Mouse (Mus musculus): ENCODE data around the gene Prtn3. TPM values are rescaled to one million over a fixed set of nuclear protein-coding genes. Genes with fewer than 3 reads are reported as not detected.

Prtn3 gene
- total and polyA plus RNA-seq, 3 experiments: 0.30 to 0.39 TPM; not detected in 1

GRCm38 (mm10) chr10:79838151-79838550 is 36.1 kb upstream of the Prtn3 start:
- DNase-seq (ENCODE audit: extremely low read depth): no peak
- no peak overlapping the region for H3K4me3 ChIP-seq (replicated peaks in 1 of 3; ENCODE audit: low read depth in 2 of 3, low read length in 2 of 3, poor library complexity in 1 of 3)
- no peak overlapping the region for H3K9ac ChIP-seq (ENCODE audit: insufficient read depth, low read depth)
- in situ Hi-C loops (cut with MboI; ENCODE audit: low pct_ligation_motif_present, low pct_unique_long_range_greater_than_20kb, low sequenced_read_pairs) (no loop called here), dilution Hi-C loops (cut with MboI; ENCODE audit: extremely low pct_ligation_motif_present, extremely low pct_unique_long_range_greater_than_20kb, low sequenced_read_pairs) (no loop called here)
- H3K27ac ChIP-seq (ENCODE audit: insufficient read depth, low read depth): no peak overlapping the region
- no peaks in the 10 kb centered on the region for H3K4me1 ChIP-seq (ENCODE audit: control insufficient read depth in 1 of 2, insufficient read depth in 2 of 2)
- no peaks in the 10 kb centered on the region for H3K79me2 ChIP-seq (replicated peaks; ENCODE audit: control insufficient read depth, extremely low read depth, insufficient read depth, poor library complexity, severe bottlenecking)
- no peaks in the 10 kb centered on the region for H3K36me3 ChIP-seq (replicated peaks in 1 of 2; ENCODE audit: control insufficient read depth in 1 of 2, insufficient read depth in 1 of 2, low read length in 1 of 2)
- TF ChIP-seq MXI1 (IDR thresholded peaks at IDR 0.05; ENCODE audit: low read depth, low read length) (no peak), JUND (conservative IDR thresholded peaks at IDR 0.05; ENCODE audit: low read depth, low read length) (no peak), ZNF384 (IDR thresholded peaks at IDR 0.05; ENCODE audit: low read depth, low read length) (no peak), USF2 (conservative IDR thresholded peaks at IDR 0.05; ENCODE audit: low read depth, low read length) (no peak), POLR2AphosphoS2 (IDR thresholded peaks at IDR 0.05; ENCODE audit: low read depth, low read length) (no peak), BHLHE40 (IDR thresholded peaks at IDR 0.05; ENCODE audit: low read depth, low read length) (no peak), NELFE (IDR thresholded peaks at IDR 0.05; ENCODE audit: low read depth, low read length) (no peak), RAD21 (IDR thresholded peaks at IDR 0.05; ENCODE audit: low read depth, low read length) (no peak), JUN (IDR thresholded peaks at IDR 0.05; ENCODE audit: insufficient read depth, low read depth, low read length) (no peak), GABPA (IDR thresholded peaks at IDR 0.05; ENCODE audit: insufficient replicate concordance, low read depth, low read length) (no peak), IRF4 (IDR thresholded peaks at IDR 0.05; ENCODE audit: low read depth, low read length) (no peak), ZMIZ1 (IDR thresholded peaks at IDR 0.05; ENCODE audit: low read depth, low read length) (no peak), MAZ (IDR thresholded peaks at IDR 0.05; ENCODE audit: low read depth, low read length) (no peak), HCFC1 (IDR thresholded peaks at IDR 0.05; ENCODE audit: low read depth, low read length) (no peak), ETS1 (conservative IDR thresholded peaks at IDR 0.05; ENCODE audit: low read depth, low read length) (no peak), NRF1 (IDR thresholded peaks at IDR 0.05; ENCODE audit: low read depth, low read length) (no peak), TCF12 (IDR thresholded peaks at IDR 0.05; ENCODE audit: low read depth, low read length) (no peak)
- no peak overlapping the region for H3K4me2 ChIP-seq (ENCODE audit: insufficient read depth, low read depth, poor library complexity, severe bottlenecking)
- H3K9me3 ChIP-seq (replicated peaks; ENCODE audit: low read length): peaks cover 5% of the 10 kb centered on the region
- peaks cover 7% of the 10 kb centered on the region for H3K27me3 ChIP-seq (replicated peaks)

DNA sequence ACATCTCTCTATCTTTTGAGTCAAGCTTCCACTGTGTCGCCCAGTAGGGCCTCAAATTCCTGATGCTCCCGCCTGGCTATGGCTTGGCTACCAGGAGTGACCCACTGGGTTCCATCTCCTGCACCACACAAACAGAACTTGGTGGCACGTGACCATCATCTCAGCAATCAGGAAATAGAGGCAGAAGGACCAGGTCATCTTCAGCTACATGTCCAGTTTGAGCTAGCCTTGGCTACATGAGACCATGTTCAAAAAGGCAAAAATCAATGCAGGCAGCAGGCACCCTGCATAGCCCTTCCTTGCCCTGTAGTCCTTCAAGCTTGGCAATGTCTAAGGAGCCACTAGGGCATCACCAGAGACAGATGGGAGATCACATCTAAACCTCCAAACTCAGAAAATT is 34.2 kb upstream of the Prtn3 start:
- DNase-seq (ENCODE audit: extremely low read depth): no peak
- Histone ChIP-seq H3K4me1 (ENCODE audit: control insufficient read depth in 1 of 2, insufficient read depth in 2 of 2) (no peaks in the 10 kb centered on the region), H3K27ac (ENCODE audit: insufficient read depth, low read depth) (no peak overlapping the region), H3K79me2 (replicated peaks; ENCODE audit: control insufficient read depth, extremely low read depth, insufficient read depth, poor library complexity, severe bottlenecking) (no peaks in the 10 kb centered on the region), H3K9ac (ENCODE audit: insufficient read depth, low read depth) (no peak overlapping the region), H3K9me3 (replicated peaks; ENCODE audit: low read length) (peaks cover 5% of the 10 kb centered on the region), H3K27me3 (replicated peaks) (peaks cover 7% of the 10 kb centered on the region), H3K36me3 (replicated peaks in 1 of 2; ENCODE audit: control insufficient read depth in 1 of 2, insufficient read depth in 1 of 2, low read length in 1 of 2) (no peaks in the 10 kb centered on the region), H3K4me3 (replicated peaks in 1 of 3; ENCODE audit: low read depth in 2 of 3, low read length in 2 of 3, poor library complexity in 1 of 3) (no peak overlapping the region), H3K4me2 (ENCODE audit: insufficient read depth, low read depth, poor library complexity, severe bottlenecking) (no peak overlapping the region)
- dilution Hi-C loops (cut with MboI; ENCODE audit: extremely low pct_ligation_motif_present, extremely low pct_unique_long_range_greater_than_20kb, low sequenced_read_pairs): no loop called here
- TF ChIP-seq USF2 (conservative IDR thresholded peaks at IDR 0.05; ENCODE audit: low read depth, low read length) (no peak), NRF1 (IDR thresholded peaks at IDR 0.05; ENCODE audit: low read depth, low read length) (no peak), POLR2AphosphoS2 (IDR thresholded peaks at IDR 0.05; ENCODE audit: low read depth, low read length) (no peak), BHLHE40 (IDR thresholded peaks at IDR 0.05; ENCODE audit: low read depth, low read length) (no peak), EP300 (IDR thresholded peaks at IDR 0.05; ENCODE audit: low read length) (no peak), JUN (IDR thresholded peaks at IDR 0.05; ENCODE audit: insufficient read depth, low read depth, low read length) (no peak), MAZ (IDR thresholded peaks at IDR 0.05; ENCODE audit: low read depth, low read length) (no peak), PAX5 (IDR thresholded peaks at IDR 0.05; ENCODE audit: low read length) (no peak)
- in situ Hi-C loops (cut with MboI; ENCODE audit: low pct_ligation_motif_present, low pct_unique_long_range_greater_than_20kb, low sequenced_read_pairs): no loop called here
